Mouse (Mus musculus) large intestine, adult 2 months (tissue): ENCODE measurements at regions not wholly inside any gene's neighbourhood (a gene's known extent, or its start where the extent isn't known, plus 50 kb on each side); places are given as distances from the start of the nearest gene placed in this dataset.

Source experiments
- DNase-seq: peaks from one replicate; pipeline ENCODE4 v3.0.0-alpha.2; 2012; ENCODE audit warnings: low read depth, low spot score
- WGBS: fragments of 180-500 bp; shearing (Covaris S2); methylation state at CpG from one replicate; pipeline ENCODE4 v1.1.7; 2018; 5-methylcytosine and 5-hydroxymethylcytosine counted together

DNA sequence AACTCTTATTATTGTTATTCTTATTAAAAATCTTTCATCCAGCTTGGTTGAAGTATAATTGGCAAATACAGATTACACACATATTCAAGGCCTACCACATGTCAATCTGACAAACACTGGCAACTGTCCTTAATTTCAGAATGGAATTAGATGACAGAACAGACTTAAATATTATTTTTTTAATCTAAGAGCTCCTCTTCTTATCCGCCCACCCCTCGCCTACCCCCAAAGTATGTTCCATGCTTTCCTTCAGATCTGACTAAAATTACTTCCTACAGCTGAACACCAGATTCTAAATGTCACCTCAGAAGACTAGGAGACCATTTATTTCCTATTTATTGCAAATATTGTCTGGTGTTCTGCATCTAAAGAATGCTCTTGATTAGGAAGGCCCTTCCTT lies 370.0 kb downstream of the Zfp536 start:
- WGBS = 95% methylated on average over 2 of the region's 2 CpGs
- DNase-seq = no peak

DNA sequence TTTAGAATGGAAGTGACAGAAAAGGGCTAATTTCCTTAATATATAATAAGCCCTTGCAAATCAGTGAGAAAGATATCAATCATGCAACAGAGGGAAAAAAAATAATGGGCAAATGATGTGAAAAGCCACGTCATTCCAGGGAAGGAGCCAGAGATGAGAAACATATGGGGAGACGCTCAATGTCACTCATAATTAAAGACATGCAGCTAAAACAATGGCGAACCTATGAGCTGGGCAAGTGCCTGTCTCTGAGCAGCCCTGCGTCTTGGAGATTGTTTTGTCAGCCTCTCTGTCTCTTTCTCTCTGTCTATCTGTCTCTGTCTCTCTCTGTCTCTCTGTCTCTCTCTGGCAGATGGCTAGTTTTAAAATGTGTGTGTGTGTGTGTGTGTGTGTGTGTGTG lies 360.1 kb downstream of the Zfp536 start:
- no peak for DNase-seq
- 77% methylated on average over 4 of the region's 4 CpGs for WGBS

DNA sequence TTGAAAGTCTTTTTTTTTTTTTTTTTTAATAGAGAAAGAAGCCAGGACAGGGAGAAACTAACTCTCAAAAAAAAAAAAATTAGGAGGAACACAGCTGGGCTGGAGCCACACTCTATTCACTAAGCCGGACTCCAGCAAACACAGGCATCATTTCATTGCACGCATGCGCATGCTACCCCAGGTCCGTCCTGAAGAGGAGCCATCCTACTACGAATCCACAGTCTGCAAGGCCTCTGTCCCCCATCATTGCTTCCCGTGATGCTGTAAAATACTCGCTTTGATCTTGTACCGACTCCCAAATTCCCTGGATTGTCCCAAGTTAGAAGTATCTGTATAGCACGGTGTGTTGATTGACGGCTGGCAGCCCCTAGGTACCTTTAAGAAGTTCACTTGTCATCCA lies 351.7 kb downstream of the Zfp536 start:
- 69% methylated on average over 10 of the region's 10 CpGs for WGBS
- DNase-seq = no peak
